Mouse (Mus musculus): ENCODE data around the gene Cyp4x1. TPM values are rescaled to one million over a fixed set of nuclear protein-coding genes. Genes with fewer than 3 reads are reported as not detected.

The Cyp4x1 gene
- polyA plus RNA-seq, 1 experiment from 2014 or later = 0.79 TPM

DNA sequence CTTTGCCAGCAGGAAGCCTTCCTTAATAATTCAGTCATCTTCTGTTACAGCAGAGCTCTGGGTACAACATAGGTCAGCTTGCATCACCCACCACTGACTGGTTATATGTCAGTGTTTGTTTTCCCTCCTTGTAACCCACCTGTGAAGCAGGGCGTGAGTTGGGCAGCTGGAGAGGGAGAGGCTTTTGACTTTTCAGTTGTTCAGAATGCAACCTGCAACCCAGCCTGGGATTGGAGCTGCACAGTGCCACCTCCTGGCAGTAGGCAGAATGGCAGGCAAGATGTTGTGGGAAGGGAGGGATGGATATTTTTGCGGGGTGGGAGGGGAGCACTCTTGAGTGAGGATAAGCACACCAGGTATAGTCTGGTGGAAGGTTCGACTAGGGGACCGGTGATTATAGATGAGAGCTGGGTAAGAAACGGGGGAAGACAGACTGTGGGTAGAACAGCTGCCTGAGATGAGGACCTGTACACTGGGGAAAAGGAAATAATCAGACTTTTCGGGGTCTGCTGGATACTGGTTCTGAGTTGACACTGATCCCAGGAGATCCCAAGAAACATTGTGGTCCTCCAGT lies 48.5 kb downstream of the Cyp4x1 start:
- Histone ChIP-seq H3K27ac (ENCODE audit: low read depth, low read length) (no peak overlapping the region), H3K27me3 (ENCODE audit: control insufficient read depth, insufficient read depth, low read length) (peaks cover 2% of the 10 kb centered on the region; the same call in 1 of the 2 replicates), H3K9me3 (ENCODE audit: control insufficient read depth, low read length) (no peaks in the 10 kb centered on the region), H3K4me3 (ENCODE audit: low read depth, low read length) (no peak overlapping the region), H3K36me3 (ENCODE audit: control insufficient read depth, insufficient read depth, low read length) (no peaks in the 10 kb centered on the region), H3K9ac (ENCODE audit: low read depth, low read length) (no peak overlapping the region), H3K4me1 (replicated peaks; ENCODE audit: control insufficient read depth, insufficient read depth, low read length) (no peaks in the 10 kb centered on the region), H3K4me2 (replicated peaks; ENCODE audit: low read depth, low read length) (no peak overlapping the region)
- DNase-seq (ENCODE audit: low spot score) (peak; percentile 82), ATAC-seq (ENCODE audit: low FRiP score) (peak; percentile 39)
- 22% methylated on average over 6 of the region's 6 CpGs for WGBS

- Histone ChIP-seq H3K36me3 (ENCODE audit: control insufficient read depth, insufficient read depth, low read length) (no peaks in the 10 kb centered on the region), H3K4me3 (ENCODE audit: low read depth, low read length) (no peak overlapping the region), H3K4me1 (replicated peaks; ENCODE audit: control insufficient read depth, insufficient read depth, low read length) (peaks cover 5% of the 10 kb centered on the region), H3K4me2 (replicated peaks; ENCODE audit: low read depth, low read length) (no peak overlapping the region), H3K9ac (ENCODE audit: low read depth, low read length) (no peak overlapping the region), H3K27ac (ENCODE audit: low read depth, low read length) (no peak overlapping the region), H3K27me3 (ENCODE audit: control insufficient read depth, insufficient read depth, low read length) (peaks cover 2% of the 10 kb centered on the region; the same call in 1 of the 2 replicates), H3K9me3 (ENCODE audit: control insufficient read depth, low read length) (no peaks in the 10 kb centered on the region)
- 90% methylated on average over 3 of the region's 3 CpGs for WGBS
- ATAC-seq (ENCODE audit: low FRiP score) (no peak), DNase-seq (ENCODE audit: low spot score) (no peak)
These were observed 51.0 kb downstream of the Cyp4x1 start for GRCm38 (mm10) chr4:115083031-115083430.

- Histone ChIP-seq H3K36me3 (ENCODE audit: control insufficient read depth, insufficient read depth, low read length) (no peaks in the 10 kb centered on the region), H3K27ac (ENCODE audit: low read depth, low read length) (peak overlapping the region; percentile 3; the same call in 1 of the 2 replicates), H3K9ac (ENCODE audit: low read depth, low read length) (no peak overlapping the region), H3K4me3 (ENCODE audit: low read depth, low read length) (no peak overlapping the region), H3K27me3 (ENCODE audit: control insufficient read depth, insufficient read depth, low read length) (0 out of 2 replicates have a peak, but pooled peaks cover 2% of the 10 kb centered on the region), H3K9me3 (ENCODE audit: control insufficient read depth, low read length) (no peaks in the 10 kb centered on the region), H3K4me2 (replicated peaks; ENCODE audit: low read depth, low read length) (no peak overlapping the region), H3K4me1 (replicated peaks; ENCODE audit: control insufficient read depth, insufficient read depth, low read length) (peaks cover 5% of the 10 kb centered on the region)
- WGBS = 19% methylated on average over 5 of the region's 5 CpGs
- ATAC-seq (ENCODE audit: low FRiP score) (peak; percentile 20), DNase-seq (ENCODE audit: low spot score) (no peak)
These were observed 54.2 kb downstream of the Cyp4x1 start for GRCm38 (mm10) chr4:115079821-115080349.

DNA sequence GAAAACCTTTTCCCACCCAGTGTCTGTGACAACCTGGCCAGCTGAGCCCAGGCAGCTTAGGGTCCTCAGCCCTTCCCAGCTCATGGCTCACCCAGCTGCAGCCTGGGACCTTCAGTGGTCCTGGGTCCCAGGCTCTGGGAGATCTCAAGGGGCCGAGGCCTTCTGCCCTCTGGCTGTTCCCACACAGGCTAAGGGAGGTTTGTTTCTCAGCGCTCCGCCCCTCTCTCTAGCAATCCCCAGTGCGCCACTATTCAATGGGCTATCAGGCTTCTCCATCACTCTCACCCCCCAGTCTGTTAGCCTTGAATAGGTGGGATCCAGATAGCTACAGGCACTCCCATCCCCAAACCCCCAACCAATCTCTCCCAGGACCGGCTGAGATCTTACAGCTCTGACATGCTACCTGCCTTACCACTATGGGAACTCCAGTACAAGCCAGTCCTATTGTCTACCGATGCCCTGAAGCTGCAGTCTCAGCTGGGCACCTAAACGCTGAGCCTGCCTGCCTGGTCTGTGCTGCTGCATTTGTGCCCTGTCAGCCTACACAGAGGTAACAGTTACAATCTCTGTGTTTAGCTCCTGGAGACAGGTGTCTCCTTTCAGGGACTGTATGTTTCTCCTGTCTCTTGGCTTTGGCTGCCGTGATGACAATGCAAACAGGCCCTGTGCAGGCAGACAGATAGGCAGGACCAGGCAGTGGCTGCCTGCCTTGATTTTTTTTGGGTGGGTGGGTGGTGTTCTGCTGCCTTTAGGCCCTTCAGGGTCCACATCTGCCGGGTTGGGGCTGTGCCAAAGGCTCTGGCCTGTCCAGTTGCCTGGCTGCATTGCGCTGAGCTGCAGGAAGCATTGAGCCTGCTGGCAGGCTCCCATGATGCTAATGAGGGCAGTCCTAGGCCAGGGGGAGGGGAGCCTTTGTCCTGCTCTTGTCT lies 54.9 kb downstream of the Cyp4x1 start:
- no peaks in the 10 kb centered on the region for H3K36me3 ChIP-seq (ENCODE audit: control insufficient read depth, insufficient read depth, low read length)
- H3K27ac ChIP-seq (ENCODE audit: low read depth, low read length) = peak overlapping the region; percentile 48
- peaks cover 5% of the 10 kb centered on the region for H3K4me1 ChIP-seq (replicated peaks; ENCODE audit: control insufficient read depth, insufficient read depth, low read length)
- ATAC-seq (ENCODE audit: low FRiP score) (peak; percentile 91), DNase-seq (ENCODE audit: low spot score) (peak; percentile 80)
- no peak overlapping the region for H3K4me2 ChIP-seq (replicated peaks; ENCODE audit: low read depth, low read length)
- WGBS = 13% methylated on average over 10 of the region's 10 CpGs
- no peaks in the 10 kb centered on the region for H3K9me3 ChIP-seq (ENCODE audit: control insufficient read depth, low read length)
- H3K4me3 ChIP-seq (ENCODE audit: low read depth, low read length) = no peak overlapping the region
- H3K9ac ChIP-seq (ENCODE audit: low read depth, low read length) = peak overlapping the region; percentile 29; the same call in 1 of the 2 replicates
- 0 out of 2 replicates have a peak, but pooled peaks cover 2% of the 10 kb centered on the region for H3K27me3 ChIP-seq (ENCODE audit: control insufficient read depth, insufficient read depth, low read length)

DNA sequence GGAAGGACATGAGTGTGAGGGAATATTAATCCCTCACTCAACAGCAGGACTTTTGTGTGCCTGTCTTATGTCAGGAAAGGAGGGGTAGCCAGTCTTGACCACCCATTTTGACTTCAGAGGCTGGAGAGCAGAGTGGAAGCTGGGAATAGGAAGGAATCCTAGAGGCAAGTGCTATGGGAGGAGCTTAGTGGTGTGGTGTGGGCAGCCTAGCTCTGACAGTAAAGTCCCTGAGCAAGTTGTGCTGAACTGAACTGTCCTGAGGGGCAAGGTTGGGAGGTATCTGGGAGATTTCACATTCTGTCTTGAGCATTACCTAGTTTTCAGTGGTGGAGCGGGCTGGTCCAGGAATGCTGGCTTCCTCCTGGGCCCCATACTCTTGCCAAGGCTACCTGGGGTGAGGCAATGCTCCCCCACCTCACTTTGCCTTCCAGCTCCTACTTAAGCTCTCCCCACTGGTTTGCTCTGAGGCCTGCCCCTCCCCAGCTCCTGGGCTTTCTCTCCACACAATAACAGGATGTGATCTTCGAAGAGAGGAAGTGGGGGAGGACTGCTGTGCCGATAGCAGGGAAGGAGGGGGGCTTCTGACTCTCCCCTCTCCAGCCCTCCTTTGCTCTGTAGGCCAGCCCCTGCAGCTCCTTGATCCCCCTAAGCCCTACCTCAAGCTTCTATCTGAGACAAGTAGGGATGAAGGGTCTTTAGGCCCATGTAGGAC lies 58.7 kb downstream of the Cyp4x1 start:
- Histone ChIP-seq H3K9me3 (ENCODE audit: control insufficient read depth, low read length) (no peaks in the 10 kb centered on the region), H3K4me1 (replicated peaks; ENCODE audit: control insufficient read depth, insufficient read depth, low read length) (peaks cover 5% of the 10 kb centered on the region), H3K9ac (ENCODE audit: low read depth, low read length) (no peak overlapping the region), H3K27ac (ENCODE audit: low read depth, low read length) (no peak overlapping the region), H3K36me3 (ENCODE audit: control insufficient read depth, insufficient read depth, low read length) (no peaks in the 10 kb centered on the region), H3K4me3 (ENCODE audit: low read depth, low read length) (no peak overlapping the region), H3K27me3 (ENCODE audit: control insufficient read depth, insufficient read depth, low read length) (0 out of 2 replicates have a peak, but pooled peaks cover 2% of the 10 kb centered on the region), H3K4me2 (replicated peaks; ENCODE audit: low read depth, low read length) (no peak overlapping the region)
- 73% methylated on average over 3 of the region's 3 CpGs for WGBS
- ATAC-seq (ENCODE audit: low FRiP score) (no peak), DNase-seq (ENCODE audit: low spot score) (no peak)

DNA sequence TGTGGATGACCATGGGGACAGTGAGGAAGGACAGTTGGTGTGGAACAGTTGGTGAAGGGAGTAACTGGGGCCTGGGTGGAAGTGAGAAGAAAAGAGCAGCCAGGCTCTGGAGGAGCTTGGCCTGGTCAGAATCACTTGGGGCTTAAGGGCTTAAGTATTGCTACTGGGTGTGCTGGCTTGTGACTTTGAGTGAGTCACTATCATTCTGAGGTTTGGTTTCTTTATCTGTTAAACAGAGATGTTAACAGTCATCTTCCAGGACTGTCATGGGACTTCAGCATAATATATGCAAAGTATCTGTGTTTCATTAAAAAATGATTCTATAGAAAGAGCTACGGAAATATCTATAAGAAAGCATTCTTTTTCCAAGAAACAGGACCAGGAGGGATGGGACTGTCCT lies 59.3 kb downstream of the Cyp4x1 start:
- ATAC-seq (ENCODE audit: low FRiP score) (no peak), DNase-seq (ENCODE audit: low spot score) (no peak)
- H3K27me3 ChIP-seq (ENCODE audit: control insufficient read depth, insufficient read depth, low read length) = 0 out of 2 replicates have a peak, but pooled peaks cover 2% of the 10 kb centered on the region
- peaks cover 5% of the 10 kb centered on the region for H3K4me1 ChIP-seq (replicated peaks; ENCODE audit: control insufficient read depth, insufficient read depth, low read length)
- no peaks in the 10 kb centered on the region for H3K9me3 ChIP-seq (ENCODE audit: control insufficient read depth, low read length)
- no peak overlapping the region for H3K27ac ChIP-seq (ENCODE audit: low read depth, low read length)
- no peak overlapping the region for H3K4me3 ChIP-seq (ENCODE audit: low read depth, low read length)
- no peak overlapping the region for H3K4me2 ChIP-seq (replicated peaks; ENCODE audit: low read depth, low read length)
- H3K36me3 ChIP-seq (ENCODE audit: control insufficient read depth, insufficient read depth, low read length) = no peaks in the 10 kb centered on the region
- H3K9ac ChIP-seq (ENCODE audit: low read depth, low read length) = no peak overlapping the region
- WGBS = 88% methylated on average over 1 of the region's 1 CpGs

GRCm38 (mm10) chr4:115071668-115072067 lies 62.4 kb downstream of the Cyp4x1 start:
- Histone ChIP-seq H3K4me1 (replicated peaks; ENCODE audit: control insufficient read depth, insufficient read depth, low read length) (no peaks in the 10 kb centered on the region), H3K27me3 (ENCODE audit: control insufficient read depth, insufficient read depth, low read length) (no peaks in the 10 kb centered on the region; the same call in 1 of the 2 replicates), H3K4me3 (ENCODE audit: low read depth, low read length) (no peak overlapping the region), H3K4me2 (replicated peaks; ENCODE audit: low read depth, low read length) (no peak overlapping the region), H3K9ac (ENCODE audit: low read depth, low read length) (no peak overlapping the region), H3K9me3 (ENCODE audit: control insufficient read depth, low read length) (no peaks in the 10 kb centered on the region), H3K27ac (ENCODE audit: low read depth, low read length) (no peak overlapping the region), H3K36me3 (ENCODE audit: control insufficient read depth, insufficient read depth, low read length) (no peaks in the 10 kb centered on the region)
- DNase-seq (ENCODE audit: low spot score) = no peak
- no peak for ATAC-seq (ENCODE audit: low FRiP score)
- 56% methylated on average over 1 of the region's 1 CpGs for WGBS

- peak overlapping the region; percentile 96 for H3K4me2 ChIP-seq (replicated peaks; ENCODE audit: low read depth, low read length)
- DNase-seq (ENCODE audit: low spot score) (peak; percentile 37), ATAC-seq (ENCODE audit: low FRiP score) (no peak; the same call in 1 of the 2 replicates)
- peak overlapping the region; percentile 38; the same call in 1 of the 2 replicates for H3K9ac ChIP-seq (ENCODE audit: low read depth, low read length)
- H3K27ac ChIP-seq (ENCODE audit: low read depth, low read length) = no peak overlapping the region
- peaks cover 9% of the 10 kb centered on the region; the same call in 1 of the 2 replicates for H3K4me1 ChIP-seq (replicated peaks; ENCODE audit: control insufficient read depth, insufficient read depth, low read length)
- under 1% methylated on average over 31 of the region's 31 CpGs for WGBS
- H3K4me3 ChIP-seq (ENCODE audit: low read depth, low read length) = peak overlapping the region; percentile 47
- peaks cover 74% of the 10 kb centered on the region for H3K27me3 ChIP-seq (ENCODE audit: control insufficient read depth, insufficient read depth, low read length)
- no peaks in the 10 kb centered on the region for H3K36me3 ChIP-seq (ENCODE audit: control insufficient read depth, insufficient read depth, low read length)
- no peaks in the 10 kb centered on the region for H3K9me3 ChIP-seq (ENCODE audit: control insufficient read depth, low read length)
These were observed 70.4 kb downstream of the Cyp4x1 start for GRCm38 (mm10) chr4:115063518-115064239.
